8 mouse cellular contexts compared by ENCODE assay signal in genomic region chr1:182553649-182554375, GRCm38 (mm10). TPM values are rescaled to one million over a fixed set of nuclear protein-coding genes. Genes with fewer than 3 reads are reported as not detected.
DNase-seq lines count a peak whose midpoint lies in the region; ATAC-seq and TF ChIP-seq lines count a peak whose summit lies in the region.

No protein-coding gene starts in this region.

- no peaks in the 10 kb centered on the region for H3K36me3 ChIP-seq in intestine, embryonic 14.5 days (ENCODE audit: control insufficient read depth, insufficient read depth, low read length)
- H3K36me3 ChIP-seq in intestine, embryonic 15.5 days, result no peaks in the 10 kb centered on the region
- no peaks in the 10 kb centered on the region for H3K36me3 ChIP-seq in forebrain, embryonic 13.5 days (ENCODE audit: poor library complexity, severe bottlenecking)
- H3K36me3 ChIP-seq in hindbrain, embryonic 15.5 days, result no peaks in the 10 kb centered on the region
- no peaks in the 10 kb centered on the region for H3K36me3 ChIP-seq in midbrain, embryonic 15.5 days (replicated peaks)

- peak; percentile 76 for TF ChIP-seq CTCF in brain, embryonic 14.5 days (IDR thresholded peaks at IDR 0.05; ENCODE audit: borderline replicate concordance, extremely low read depth, insufficient read depth, insufficient read length)

- H3K4me2 ChIP-seq in intestine, embryonic 14.5 days (ENCODE audit: low read length), result no peak overlapping the region
- no peak overlapping the region for H3K4me2 ChIP-seq in intestine, embryonic 15.5 days (replicated peaks)
- H3K4me2 ChIP-seq in forebrain, embryonic 13.5 days, result no peak overlapping the region
- H3K4me2 ChIP-seq in hindbrain, embryonic 15.5 days, result no peak overlapping the region
- H3K4me2 ChIP-seq in midbrain, embryonic 15.5 days, result no peak overlapping the region

- H3K27me3 ChIP-seq in intestine, embryonic 14.5 days (replicated peaks; ENCODE audit: control insufficient read depth, insufficient read depth, low read length), result no peaks in the 10 kb centered on the region
- no peaks in the 10 kb centered on the region for H3K27me3 ChIP-seq in intestine, embryonic 15.5 days (replicated peaks)
- H3K27me3 ChIP-seq in forebrain, embryonic 13.5 days, result no peaks in the 10 kb centered on the region
- no peaks in the 10 kb centered on the region for H3K27me3 ChIP-seq in hindbrain, embryonic 15.5 days
- H3K27me3 ChIP-seq in midbrain, embryonic 15.5 days (replicated peaks), result no peaks in the 10 kb centered on the region

- 63% methylated on average over 12 of the region's 12 CpGs for WGBS in intestine, embryonic 14.5 days
- WGBS in intestine, embryonic 15.5 days, result 58% methylated on average over 12 of the region's 12 CpGs
- WGBS in forebrain, embryonic 13.5 days, result 60% methylated on average over 12 of the region's 12 CpGs
- 60% methylated on average over 12 of the region's 12 CpGs for WGBS in hindbrain, embryonic 15.5 days
- whole genome bisulfite sequencing in midbrain, embryonic 15.5 days, result 61% methylated on average over 12 of the region's 12 CpGs

- H3K4me1 ChIP-seq in intestine, embryonic 14.5 days (replicated peaks; ENCODE audit: control insufficient read depth, insufficient read depth, low read length), result no peaks in the 10 kb centered on the region
- H3K4me1 ChIP-seq in intestine, embryonic 15.5 days (replicated peaks), result no peaks in the 10 kb centered on the region
- H3K4me1 ChIP-seq in forebrain, embryonic 13.5 days, result no peaks in the 10 kb centered on the region
- H3K4me1 ChIP-seq in hindbrain, embryonic 15.5 days (replicated peaks), result no peaks in the 10 kb centered on the region
- no peaks in the 10 kb centered on the region for H3K4me1 ChIP-seq in midbrain, embryonic 15.5 days

- intact Hi-C loops in left cerebral cortex, postnatal 4 days (cut with DNase I), result loop anchor here (10.0 kb wide), 1 partner anchor 711 kb away; no protein-coding TSS in a partner anchor

- no peak overlapping the region for H3K4me3 ChIP-seq in intestine, embryonic 14.5 days (ENCODE audit: low read depth, low read length)
- no peak overlapping the region for H3K4me3 ChIP-seq in intestine, embryonic 15.5 days (replicated peaks)
- H3K4me3 ChIP-seq in forebrain, embryonic 13.5 days, result no peak overlapping the region
- H3K4me3 ChIP-seq in hindbrain, embryonic 15.5 days, result no peak overlapping the region
- H3K4me3 ChIP-seq in midbrain, embryonic 15.5 days, result no peak overlapping the region

- no peak overlapping the region for H3K9ac ChIP-seq in intestine, embryonic 14.5 days (ENCODE audit: low read length)
- H3K9ac ChIP-seq in intestine, embryonic 15.5 days, result no peak overlapping the region
- no peak overlapping the region for H3K9ac ChIP-seq in forebrain, embryonic 13.5 days
- H3K9ac ChIP-seq in hindbrain, embryonic 15.5 days, result no peak overlapping the region
- no peak overlapping the region for H3K9ac ChIP-seq in midbrain, embryonic 15.5 days

- TF ChIP-seq POLR2A in brain, embryonic 14.5 days (IDR thresholded peaks at IDR 0.05; ENCODE audit: borderline replicate concordance, extremely low read depth, insufficient read depth, insufficient read length, poor library complexity, severe bottlenecking), result no peak

- no peak overlapping the region for H3K27ac ChIP-seq in intestine, embryonic 14.5 days (ENCODE audit: low read depth)
- H3K27ac ChIP-seq in intestine, embryonic 15.5 days, result no peak overlapping the region
- no peak overlapping the region for H3K27ac ChIP-seq in forebrain, embryonic 13.5 days
- H3K27ac ChIP-seq in hindbrain, embryonic 15.5 days (replicated peaks), result no peak overlapping the region
- no peak overlapping the region for H3K27ac ChIP-seq in midbrain, embryonic 15.5 days

- ATAC-seq in intestine, embryonic 14.5 days (replicated peaks; ENCODE audit: low FRiP score, low TSS enrichment, low read depth), result peak; percentile 77
- ATAC-seq in intestine, embryonic 15.5 days, result no peak
- ATAC-seq in forebrain, embryonic 13.5 days, result peak; percentile 75; the same call in 1 of the 2 replicates
- 0 out of 2 replicates have a peak, but pooled peaks have one; percentile 51 for ATAC-seq in hindbrain, embryonic 15.5 days (ENCODE audit: low FRiP score, low read depth)
- 0 out of 2 replicates have a peak, but pooled peaks have one; percentile 58 for ATAC-seq in midbrain, embryonic 15.5 days (replicated peaks)

- H3K9me3 ChIP-seq in intestine, embryonic 14.5 days (ENCODE audit: control insufficient read depth, low read length), result no peaks in the 10 kb centered on the region
- no peaks in the 10 kb centered on the region for H3K9me3 ChIP-seq in intestine, embryonic 15.5 days
- H3K9me3 ChIP-seq in forebrain, embryonic 13.5 days (replicated peaks), result no peaks in the 10 kb centered on the region
- no peaks in the 10 kb centered on the region for H3K9me3 ChIP-seq in hindbrain, embryonic 15.5 days
- H3K9me3 ChIP-seq in midbrain, embryonic 15.5 days, result no peaks in the 10 kb centered on the region

- DNase-seq in intestine, embryonic 14.5 days (ENCODE audit: low spot score), result peak; percentile 72
- peak; percentile 74 for DNase-seq in brain, embryonic 14.5 days (ENCODE audit: low read depth)
- DNase-seq in left cerebral cortex, postnatal 4 days, result peak; percentile 53
- DNase-seq in thymus, adult 18-20 months, result peak; percentile 14 to 19

RNA-seq across cellular contexts. Expression of gene Capn8, which starts 11.0 kb away (rescaled TPM):
- 1.8 and 2.1 TPM in 2 replicates for polyA plus RNA-seq in intestine, embryonic 14.5 days (2014; fragmentation: Nextera tagmentation; extraction: Ambion mirVana)
- 2.5 and 3.3 TPM in 2 replicates for polyA plus RNA-seq in intestine, embryonic 15.5 days (2015; fragmentation: Nextera tagmentation; extraction: Ambion mirVana)
- 0.11 and 0.13 TPM in 2 replicates for polyA plus RNA-seq in brain, embryonic 14.5 days (2012; rRNA removed)
- 0.10 and 0.16 TPM in 2 replicates for polyA plus RNA-seq in forebrain, embryonic 13.5 days (2015; fragmentation: Nextera tagmentation; extraction: Ambion mirVana)
- polyA plus RNA-seq in hindbrain, embryonic 15.5 days (2015; fragmentation: Nextera tagmentation; extraction: Ambion mirVana), result not detected in 2 replicates
- total RNA-seq in left cerebral cortex, postnatal 4 days (2021), result not detected
- 0.06 and 0.11 TPM in 2 replicates for polyA plus RNA-seq in midbrain, embryonic 15.5 days (2015; fragmentation: Nextera tagmentation; extraction: Ambion mirVana)

RNA-seq across cellular contexts. Expression of gene Capn2, which starts 36.4 kb away (rescaled TPM):
- 89.9 and 94.5 TPM in 2 replicates for polyA plus RNA-seq in intestine, embryonic 14.5 days (2014; fragmentation: Nextera tagmentation; extraction: Ambion mirVana)
- polyA plus RNA-seq in intestine, embryonic 15.5 days (2015; fragmentation: Nextera tagmentation; extraction: Ambion mirVana), result 85.5 and 95.1 TPM in 2 replicates
- 39.5 and 56.5 TPM in 2 replicates for polyA plus RNA-seq in brain, embryonic 14.5 days (2012; rRNA removed)
- polyA plus RNA-seq in forebrain, embryonic 13.5 days (2015; fragmentation: Nextera tagmentation; extraction: Ambion mirVana), result 63.8 and 65.1 TPM in 2 replicates
- polyA plus RNA-seq in hindbrain, embryonic 15.5 days (2015; fragmentation: Nextera tagmentation; extraction: Ambion mirVana), result 93.3 and 93.9 TPM in 2 replicates
- total RNA-seq in left cerebral cortex, postnatal 4 days (2021), result 10 to 100 TPM; 77.0 to 82.5 TPM
- polyA plus RNA-seq in midbrain, embryonic 15.5 days (2015; fragmentation: Nextera tagmentation; extraction: Ambion mirVana), result 85.6 and 86.2 TPM in 2 replicates

Comparison
In these comparisons a context has a peak if more than half of its experiments do, and no peak if none do; other contexts are left out.
1. DNase-seq: peak in every context shown above with its lines; median percentile 74 in brain, embryonic 14.5 days; 72 in intestine, embryonic 14.5 days; 53 in left cerebral cortex, postnatal 4 days; 16 in thymus, adult 18-20 months.